Mouse (Mus musculus) midbrain, embryonic 12.5 days (tissue): ENCODE measurements at regions not wholly inside any gene's neighbourhood (a gene's known extent, or its start where the extent isn't known, plus 50 kb on each side); places are given as distances from the start of the nearest gene placed in this dataset.

Source experiments
- ATAC-seq: fragments of 200-750 bp; cut with Nextera tagmentation; 2 replicates; pipeline ENCODE4 v1.8.0; 2017; ENCODE audit warnings: low read depth, moderate TSS enrichment, moderate library complexity; ENCODE audit not compliant: low FRiP score
- H3K27ac ChIP-seq: fragments of 300-500 bp; sonication (generic); replicated peaks from 2 replicates; pipeline ENCODE4 v1.5.1; 2016; ENCODE audit warnings: mild to moderate bottlenecking
- H3K27me3 ChIP-seq: fragments of 300-500 bp; sonication (generic); 2 replicates; pipeline ENCODE4 v1.6.1; 2016; ENCODE audit warnings: mild to moderate bottlenecking
- H3K36me3 ChIP-seq: fragments of 300-500 bp; sonication (generic); 2 replicates; pipeline ENCODE4 v1.6.1; 2016
- H3K4me1 ChIP-seq: fragments of 300-500 bp; sonication (generic); 2 replicates; pipeline ENCODE4 v1.6.1; 2016
- H3K4me2 ChIP-seq: fragments of 300-500 bp; sonication (generic); replicated peaks from 2 replicates; pipeline ENCODE4 v1.6.1; 2016; ENCODE audit warnings: mild to moderate bottlenecking, moderate library complexity
- H3K4me3 ChIP-seq: fragments of 300-500 bp; sonication (generic); 2 replicates; pipeline ENCODE4 v1.5.1; 2016; ENCODE audit warnings: mild to moderate bottlenecking
- H3K9ac ChIP-seq: fragments of 300-500 bp; sonication (generic); replicated peaks from 2 replicates; pipeline ENCODE4 v1.6.1; 2016; ENCODE audit warnings: mild to moderate bottlenecking, moderate library complexity
- H3K9me3 ChIP-seq: fragments of 300-500 bp; sonication (generic); 2 replicates; pipeline ENCODE4 v1.6.1; 2016; ENCODE audit warnings: mild to moderate bottlenecking
- WGBS: fragments of 180-500 bp; shearing (Covaris S2); methylation state at CpG from one replicate; pipeline ENCODE4 v1.1.7; 2016; 5-methylcytosine and 5-hydroxymethylcytosine counted together

GRCm38 (mm10) chr9:91959076-91959475, 233.7 kb upstream of the Plscr5 start:
- Histone ChIP-seq H3K4me1 (no peaks in the 10 kb centered on the region), H3K9me3 (no peaks in the 10 kb centered on the region), H3K27me3 (no peaks in the 10 kb centered on the region), H3K9ac (no peak overlapping the region), H3K27ac (no peak overlapping the region), H3K4me3 (no peak overlapping the region), H3K36me3 (no peaks in the 10 kb centered on the region), H3K4me2 (no peak overlapping the region)
- WGBS, result 62% methylated on average over 3 of the region's 3 CpGs
- no peak for ATAC-seq

DNA sequence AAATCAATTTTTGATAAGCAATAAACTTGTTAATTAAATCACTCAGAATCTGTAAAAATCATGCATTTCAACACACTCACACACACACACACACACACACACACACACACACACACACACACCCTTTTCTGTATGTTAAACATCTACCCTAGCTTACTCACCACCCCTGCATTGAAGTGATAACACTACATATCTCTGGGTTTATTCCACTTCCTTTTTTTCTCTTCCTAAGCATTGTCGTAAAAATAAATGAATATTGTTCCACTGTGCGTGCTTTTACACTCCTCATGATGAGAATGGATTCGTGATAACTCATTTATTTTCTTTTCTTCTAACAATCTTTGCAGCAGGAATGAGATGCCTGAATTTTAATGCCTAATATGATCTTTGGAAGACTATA, 234.3 kb upstream of the Plscr5 start:
- WGBS, result 70% methylated on average over 3 of the region's 3 CpGs
- no peaks in the 10 kb centered on the region for H3K27me3 ChIP-seq
- no peaks in the 10 kb centered on the region for H3K9me3 ChIP-seq
- no peaks in the 10 kb centered on the region for H3K36me3 ChIP-seq
- no peak for ATAC-seq
- no peaks in the 10 kb centered on the region for H3K4me1 ChIP-seq
- no peak overlapping the region for H3K4me3 ChIP-seq
- no peak overlapping the region for H3K27ac ChIP-seq
- no peak overlapping the region for H3K4me2 ChIP-seq
- H3K9ac ChIP-seq, result no peak overlapping the region

GRCm38 (mm10) chr9:91957061-91957460, 235.7 kb upstream of the Plscr5 start:
- 94% methylated on average over 3 of the region's 3 CpGs for WGBS
- Histone ChIP-seq H3K9ac (no peak overlapping the region), H3K9me3 (no peaks in the 10 kb centered on the region), H3K36me3 (no peaks in the 10 kb centered on the region), H3K4me3 (no peak overlapping the region), H3K4me2 (no peak overlapping the region), H3K27ac (no peak overlapping the region), H3K4me1 (no peaks in the 10 kb centered on the region), H3K27me3 (no peaks in the 10 kb centered on the region)
- no peak for ATAC-seq

DNA sequence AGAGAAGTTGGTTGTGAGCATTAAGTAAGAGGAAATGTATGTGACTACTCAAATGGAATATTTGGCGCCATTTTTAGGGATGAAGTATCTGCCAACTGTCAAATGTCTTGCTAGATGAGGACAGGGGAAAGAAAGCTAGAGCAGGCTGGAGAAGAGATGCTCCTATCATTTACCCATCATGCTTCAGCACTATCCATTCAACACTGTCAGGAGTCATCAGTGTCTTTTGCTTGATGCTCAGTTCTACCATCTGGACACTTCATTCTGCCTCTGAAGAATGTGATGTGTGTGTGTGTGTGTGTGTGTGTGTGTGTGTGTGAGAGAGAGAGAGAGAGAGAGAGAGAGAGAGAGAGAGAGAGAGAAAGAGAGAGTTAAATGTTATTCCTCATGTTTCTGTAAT, 244.0 kb upstream of the Plscr5 start:
- Histone ChIP-seq H3K9ac (no peak overlapping the region), H3K4me1 (no peaks in the 10 kb centered on the region), H3K27me3 (no peaks in the 10 kb centered on the region), H3K36me3 (no peaks in the 10 kb centered on the region), H3K4me3 (no peak overlapping the region), H3K4me2 (no peak overlapping the region), H3K27ac (no peak overlapping the region), H3K9me3 (no peaks in the 10 kb centered on the region)
- ATAC-seq, result no peak
- WGBS, result 82% methylated on average over 1 of the region's 1 CpGs

- H3K9me3 ChIP-seq, result no peaks in the 10 kb centered on the region
- no peak overlapping the region for H3K4me2 ChIP-seq
- H3K9ac ChIP-seq, result no peak overlapping the region
- 54% methylated on average over 1 of the region's 1 CpGs for WGBS
- H3K4me1 ChIP-seq, result no peaks in the 10 kb centered on the region
- no peaks in the 10 kb centered on the region for H3K36me3 ChIP-seq
- no peaks in the 10 kb centered on the region for H3K27me3 ChIP-seq
- H3K27ac ChIP-seq, result no peak overlapping the region
- ATAC-seq, result no peak
- no peak overlapping the region for H3K4me3 ChIP-seq
Observed at GRCm38 (mm10) chr9:91942001-91942400, 250.7 kb upstream of the Plscr5 start.

- H3K9me3 ChIP-seq, result no peaks in the 10 kb centered on the region
- WGBS, result 77% methylated on average over 4 of the region's 4 CpGs
Observed at GRCm38 (mm10) chr9:91938729-91939128, 254.0 kb upstream of the Plscr5 start.

DNA sequence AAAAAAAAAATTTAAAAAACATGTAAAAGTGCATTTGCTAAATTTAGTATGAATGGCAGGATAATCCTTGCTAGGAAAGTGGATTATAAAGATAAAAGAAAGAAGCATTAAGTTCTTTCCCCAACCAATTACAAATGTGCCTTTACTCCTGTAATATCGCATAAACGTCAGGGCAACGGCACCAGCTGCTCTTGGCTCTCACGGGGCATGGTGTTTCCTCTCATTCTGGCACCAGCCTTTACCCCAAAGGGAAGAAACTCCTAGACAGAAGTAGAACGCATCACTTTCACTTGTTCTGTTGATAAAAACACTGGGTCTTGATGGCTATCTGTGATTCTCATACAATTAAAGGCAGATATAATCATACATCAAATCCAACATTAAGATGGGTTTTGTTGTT, 288.7 kb upstream of the Plscr5 start:
- Histone ChIP-seq H3K27ac (no peak overlapping the region), H3K4me2 (no peak overlapping the region), H3K9ac (no peak overlapping the region), H3K27me3 (no peaks in the 10 kb centered on the region), H3K4me3 (no peak overlapping the region), H3K9me3 (no peaks in the 10 kb centered on the region), H3K36me3 (no peaks in the 10 kb centered on the region), H3K4me1 (no peaks in the 10 kb centered on the region)
- no peak for ATAC-seq
- WGBS, result 67% methylated on average over 5 of the region's 5 CpGs

More at GRCm38 (mm10) chr9:91938729-91939128, 254.0 kb upstream of the Plscr5 start:
- no peak overlapping the region for H3K4me2 ChIP-seq
- H3K4me3 ChIP-seq, result no peak overlapping the region
- H3K4me1 ChIP-seq, result no peaks in the 10 kb centered on the region
- no peak overlapping the region for H3K9ac ChIP-seq
- H3K36me3 ChIP-seq, result no peaks in the 10 kb centered on the region
- H3K27ac ChIP-seq, result no peak overlapping the region
- ATAC-seq, result no peak
- H3K27me3 ChIP-seq, result no peaks in the 10 kb centered on the region

GRCm38 (mm10) chr9:91900956-91901355, 291.8 kb upstream of the Plscr5 start:
- H3K9me3 ChIP-seq, result no peaks in the 10 kb centered on the region
- H3K27me3 ChIP-seq, result no peaks in the 10 kb centered on the region
- H3K9ac ChIP-seq, result no peak overlapping the region
- no peak for ATAC-seq
- no peak overlapping the region for H3K4me2 ChIP-seq
- H3K4me3 ChIP-seq, result no peak overlapping the region
- H3K4me1 ChIP-seq, result no peaks in the 10 kb centered on the region
- no peak overlapping the region for H3K27ac ChIP-seq
- H3K36me3 ChIP-seq, result no peaks in the 10 kb centered on the region

GRCm38 (mm10) chr9:91876823-91877222, 315.9 kb upstream of the Plscr5 start:
- Histone ChIP-seq H3K9ac (no peak overlapping the region), H3K4me2 (no peak overlapping the region), H3K4me3 (no peak overlapping the region), H3K4me1 (no peaks in the 10 kb centered on the region), H3K9me3 (no peaks in the 10 kb centered on the region), H3K27me3 (no peaks in the 10 kb centered on the region), H3K36me3 (no peaks in the 10 kb centered on the region), H3K27ac (no peak overlapping the region)
- no peak for ATAC-seq
- 88% methylated on average over 1 of the region's 1 CpGs for WGBS

DNA sequence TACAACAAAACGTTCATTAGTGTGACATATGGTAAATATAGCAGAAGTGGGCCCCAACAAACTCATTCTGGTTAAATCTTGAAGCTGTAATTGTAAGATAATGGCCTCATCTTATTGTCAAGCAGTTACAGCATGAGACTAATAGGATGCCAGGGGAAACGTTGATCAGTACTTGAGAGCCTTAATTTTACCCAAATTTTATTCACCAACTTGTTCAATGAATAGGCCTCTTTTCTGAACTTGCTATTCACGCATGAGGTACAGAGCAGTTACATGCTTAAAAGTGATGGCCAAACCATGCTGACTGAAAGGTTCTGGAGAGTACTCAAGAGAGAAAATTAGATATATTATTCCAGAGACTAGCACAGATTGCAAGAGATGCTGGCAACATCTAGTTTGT, 361.2 kb upstream of the Plscr5 start:
- H3K9me3 ChIP-seq, result no peaks in the 10 kb centered on the region
- 64% methylated on average over 3 of the region's 3 CpGs for WGBS
- H3K36me3 ChIP-seq, result no peaks in the 10 kb centered on the region
- H3K4me2 ChIP-seq, result no peak overlapping the region
- no peak overlapping the region for H3K9ac ChIP-seq
- H3K27me3 ChIP-seq, result no peaks in the 10 kb centered on the region
- no peak overlapping the region for H3K4me3 ChIP-seq
- no peaks in the 10 kb centered on the region for H3K4me1 ChIP-seq
- H3K27ac ChIP-seq, result no peak overlapping the region
- no peak for ATAC-seq

DNA sequence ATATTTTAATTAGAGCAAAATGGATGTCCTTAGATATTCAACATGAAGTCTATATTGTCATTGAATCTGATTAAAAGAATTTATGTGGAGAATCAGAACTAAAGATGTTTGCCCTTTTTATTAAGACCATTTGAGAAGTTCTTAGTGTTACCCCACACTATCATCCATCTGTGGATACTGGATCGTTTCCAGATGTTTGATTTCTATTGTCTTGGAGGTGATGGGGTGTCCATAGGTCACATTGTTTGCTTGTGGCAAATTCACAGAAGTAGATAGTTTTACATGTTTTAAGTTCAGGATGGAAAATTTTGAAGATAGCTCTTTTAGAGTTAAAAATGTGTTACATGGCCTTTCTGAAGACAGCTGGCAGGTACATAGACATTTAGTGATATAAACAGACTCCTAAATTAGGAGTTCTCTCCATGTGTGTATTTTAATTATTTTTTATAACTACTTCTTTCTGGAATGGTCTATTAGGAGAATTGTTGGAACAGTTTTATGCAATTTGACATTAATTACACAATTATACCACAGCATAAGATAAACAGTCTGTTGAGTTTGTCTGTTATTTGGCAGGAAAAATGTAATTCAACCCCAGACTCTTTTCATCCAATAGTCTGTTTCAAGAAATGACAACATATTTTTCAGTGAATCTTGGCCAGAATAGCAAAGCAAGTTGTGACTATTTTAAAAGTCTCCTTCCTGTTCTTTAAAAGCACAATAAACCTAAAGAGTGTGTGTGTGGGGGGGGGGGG, 368.8 kb upstream of the Plscr5 start:
- no peak for ATAC-seq
- H3K4me1 ChIP-seq, result no peaks in the 10 kb centered on the region; the same call in 1 of the 2 replicates
- H3K4me2 ChIP-seq, result no peak overlapping the region
- 81% methylated on average over 1 of the region's 1 CpGs for WGBS
- no peak overlapping the region for H3K27ac ChIP-seq
- H3K9ac ChIP-seq, result no peak overlapping the region
- H3K27me3 ChIP-seq, result no peaks in the 10 kb centered on the region
- no peaks in the 10 kb centered on the region for H3K9me3 ChIP-seq
- H3K36me3 ChIP-seq, result no peaks in the 10 kb centered on the region
- H3K4me3 ChIP-seq, result no peak overlapping the region

DNA sequence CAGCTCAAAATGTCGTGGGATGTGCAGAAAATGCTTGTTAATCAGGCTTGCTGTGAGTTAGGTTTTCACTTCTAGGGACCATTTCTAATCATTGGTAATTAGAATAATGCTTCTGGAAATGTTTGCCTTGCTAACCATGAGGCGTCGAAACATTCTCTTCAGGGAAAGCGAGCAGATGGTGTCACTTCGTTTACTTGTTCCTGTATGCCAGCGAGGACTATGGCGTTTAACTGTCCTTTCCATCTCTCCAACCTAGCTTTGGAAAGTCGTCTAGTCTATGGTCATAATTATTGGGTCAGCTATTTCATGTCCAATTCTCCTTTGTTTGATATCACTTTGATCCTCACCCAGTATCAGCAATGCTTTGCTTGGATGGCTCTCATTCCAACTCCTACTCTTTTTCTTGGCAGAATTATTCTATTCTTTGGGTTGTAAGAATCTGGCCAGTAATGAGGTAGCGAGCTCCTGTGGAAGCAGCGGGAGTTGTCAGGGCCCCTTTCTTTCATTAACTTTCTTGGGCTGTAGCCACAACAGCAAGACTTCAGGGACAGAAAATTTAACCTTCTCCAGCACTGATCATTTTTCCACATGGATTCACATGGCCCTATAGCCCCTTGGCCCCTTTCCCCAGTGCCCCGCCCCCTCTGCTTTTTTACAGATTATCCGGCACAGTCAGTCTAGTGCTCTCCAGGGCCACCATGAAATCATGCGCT, 374.0 kb upstream of the Plscr5 start:
- ATAC-seq, result peak; percentile 77
- Histone ChIP-seq H3K36me3 (no peaks in the 10 kb centered on the region), H3K27ac (no peak overlapping the region), H3K27me3 (no peaks in the 10 kb centered on the region), H3K4me3 (no peak overlapping the region), H3K9me3 (no peaks in the 10 kb centered on the region), H3K4me1 (no peaks in the 10 kb centered on the region; the same call in 1 of the 2 replicates), H3K9ac (no peak overlapping the region), H3K4me2 (no peak overlapping the region)
- 67% methylated on average over 13 of the region's 13 CpGs for WGBS
